Mouse (Mus musculus) liver, embryonic 14.5 days (tissue): ENCODE results near the gene Trp53bp2.

ENCODE experiments used
- CTCF ChIP-seq: IDR thresholded peaks from 2 replicates; pipeline ENCODE4 v1.5.1; 2016; ENCODE audit warnings: antibody characterized with exemption, low read depth, control low read depth
- EP300 ChIP-seq: IDR thresholded peaks from 2 replicates; pipeline ENCODE4 v1.6.1; 2016; ENCODE audit warnings: antibody characterized with exemption, low read depth

DNA sequence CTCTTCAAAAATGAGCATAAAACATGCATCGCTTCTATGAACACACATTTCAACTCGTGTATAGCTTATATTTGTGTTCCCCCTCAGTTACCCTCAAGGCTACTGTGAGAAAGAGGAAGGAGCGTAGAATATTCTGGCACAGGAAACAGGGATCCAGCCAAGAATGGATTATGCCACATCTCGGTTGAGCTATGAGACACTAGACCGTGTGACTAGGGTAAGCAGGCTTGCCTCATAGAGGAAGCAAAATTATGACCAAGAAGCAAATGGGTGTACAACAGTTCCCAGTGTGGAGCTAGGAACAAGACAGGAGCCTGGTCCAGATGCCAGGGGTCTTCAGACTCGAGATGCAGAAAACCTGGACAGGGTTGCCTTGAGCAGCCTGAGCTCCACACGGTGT, 28.3 kb upstream of the Trp53bp2 start:
- TF ChIP-seq CTCF: no peak
- TF ChIP-seq EP300: no peak
